Mouse (Mus musculus) heart, adult 11 months (tissue): ENCODE measurements around the gene Slc36a2.
"Not testable (repeated sequence)": the region's sequence is repeated elsewhere in the genome, so short reads cannot be mapped to it uniquely, and the experiment has no call there.

Experiments used
- DNase-seq: peaks from one replicate; pipeline ENCODE4 v3.0.0; 2022

The Slc36a2 gene

DNA sequence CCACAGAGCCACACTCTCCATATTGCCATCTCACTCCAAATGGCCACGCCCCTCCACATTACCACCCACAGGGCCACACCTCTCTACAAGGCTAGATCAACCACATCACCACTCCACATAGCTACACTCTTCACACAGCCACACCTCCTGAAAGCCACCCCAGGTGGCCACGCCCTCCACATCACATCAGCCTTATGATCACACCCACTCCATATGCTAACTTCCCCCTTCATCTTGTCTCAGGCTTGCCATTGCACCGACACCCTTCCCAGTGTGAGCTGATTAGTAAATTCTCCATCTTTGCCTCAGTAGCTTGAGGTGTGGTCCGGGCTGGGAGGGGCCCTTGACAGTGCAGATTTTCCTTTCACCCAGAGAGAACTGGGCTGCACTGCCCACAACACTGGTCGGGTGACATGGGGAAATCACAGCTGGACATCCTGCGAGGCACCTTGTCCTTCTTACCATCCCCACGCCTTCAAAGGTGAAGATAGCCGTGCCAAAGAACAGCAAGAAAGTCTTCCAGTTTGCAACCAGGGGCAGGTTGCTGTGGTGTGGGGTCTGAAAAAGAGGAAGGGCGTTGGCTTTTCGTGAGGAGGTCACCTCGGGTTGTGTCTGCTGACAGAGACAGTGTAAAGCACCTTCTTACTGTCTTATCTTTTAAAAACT, 53.7 kb downstream of the Slc36a2 start:
- no peak for DNase-seq

DNA sequence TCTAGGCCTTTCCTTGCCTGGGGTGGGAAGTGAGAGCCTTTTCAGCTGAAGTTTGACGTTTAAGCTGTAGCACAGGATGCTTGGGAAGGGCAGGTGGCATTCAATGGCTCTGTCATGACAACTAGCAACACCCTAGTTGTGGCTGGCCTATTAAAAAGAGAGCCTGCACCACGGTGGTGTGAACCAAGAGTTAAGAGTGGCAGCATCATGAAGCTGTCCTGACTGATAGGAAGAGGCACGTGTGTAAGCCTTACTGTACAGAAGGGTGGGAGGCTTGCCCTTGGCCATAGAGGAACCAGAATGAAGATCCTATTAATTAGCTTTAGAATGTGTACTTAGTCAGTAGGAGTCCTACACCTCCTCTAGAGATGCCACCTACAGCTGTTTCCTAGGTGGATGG, 56.5 kb downstream of the Slc36a2 start:
- no peak for DNase-seq

DNA sequence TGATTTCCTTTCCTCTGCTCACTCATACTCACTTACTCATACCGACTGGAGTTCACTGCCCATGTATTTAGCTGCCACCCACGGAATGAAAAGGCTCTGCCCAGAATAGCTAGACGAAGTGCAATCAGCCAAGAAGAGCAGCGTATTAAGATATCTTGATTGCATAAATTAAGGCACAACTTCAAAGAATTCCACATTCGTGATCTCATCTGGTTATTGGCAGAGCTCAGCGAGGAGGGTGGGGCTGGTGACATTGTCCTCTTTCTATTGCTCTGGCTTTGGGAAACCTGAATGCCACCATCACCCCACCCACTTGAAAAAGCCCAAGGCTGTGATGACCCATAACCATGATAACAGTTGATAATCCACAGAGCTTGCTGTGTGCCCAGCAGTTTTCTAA, 56.9 kb downstream of the Slc36a2 start:
- no peak for DNase-seq

DNA sequence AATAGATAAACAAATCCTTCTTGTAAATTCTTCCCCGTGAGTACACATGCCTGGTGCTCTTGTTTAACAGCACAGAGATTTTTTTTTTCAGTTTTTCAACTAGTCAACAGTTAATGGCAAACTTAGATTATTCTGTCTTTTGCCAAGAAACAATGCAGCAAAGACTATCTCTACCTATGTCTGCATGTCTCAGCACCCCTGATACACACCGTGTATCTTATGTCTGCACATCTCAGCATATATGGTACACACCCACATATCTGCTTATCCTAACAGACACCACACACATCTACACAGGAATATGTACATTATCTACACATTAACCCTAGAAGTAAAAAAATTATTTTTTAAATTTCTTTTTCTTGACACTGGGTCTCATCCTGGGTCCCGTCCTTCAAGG, 58.2 kb downstream of the Slc36a2 start:
- DNase-seq = no peak

DNA sequence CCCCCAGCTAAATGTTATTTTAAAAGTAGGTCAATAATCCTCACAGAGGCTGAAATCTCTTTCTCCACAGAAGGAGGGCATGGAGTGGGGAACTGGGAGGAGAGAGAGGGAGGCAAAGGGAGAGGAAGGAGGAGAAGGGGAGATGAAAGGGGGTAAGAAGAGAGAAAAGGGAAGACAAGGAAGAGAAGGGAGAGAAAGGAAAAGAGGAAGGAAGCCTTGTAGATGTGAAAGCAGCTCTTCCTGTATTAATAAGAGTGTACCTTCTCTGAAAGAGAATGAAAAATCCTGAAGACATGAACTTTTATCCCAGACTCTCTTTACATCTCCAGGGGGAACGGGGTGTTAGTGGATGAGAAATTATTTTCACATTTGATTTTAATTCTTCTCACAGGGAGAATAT, 63.4 kb downstream of the Slc36a2 start:
- DNase-seq = no peak

DNA sequence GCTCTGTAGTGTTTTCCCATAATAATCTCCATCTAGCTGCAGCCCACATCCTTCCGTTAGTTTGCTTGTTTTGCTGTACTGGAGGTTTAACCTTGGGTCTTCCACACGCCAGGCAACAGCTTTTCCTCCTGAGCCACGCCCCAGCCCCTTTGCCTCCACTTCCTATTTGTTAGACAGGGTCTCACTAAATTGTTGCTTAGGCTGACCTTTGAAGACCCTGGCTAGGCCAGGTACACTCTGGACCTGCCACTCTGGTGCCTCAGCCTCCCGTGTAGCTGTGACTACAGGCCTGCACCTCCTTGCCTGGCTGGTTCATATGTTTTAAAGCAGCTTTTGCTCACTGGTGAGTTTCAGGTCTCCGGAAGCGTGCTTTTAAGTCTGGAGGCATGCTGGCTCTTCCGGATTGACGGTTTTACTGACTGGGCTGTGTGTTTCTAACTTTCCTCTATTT, 64.0 kb downstream of the Slc36a2 start:
- peak; percentile 83 for DNase-seq

DNA sequence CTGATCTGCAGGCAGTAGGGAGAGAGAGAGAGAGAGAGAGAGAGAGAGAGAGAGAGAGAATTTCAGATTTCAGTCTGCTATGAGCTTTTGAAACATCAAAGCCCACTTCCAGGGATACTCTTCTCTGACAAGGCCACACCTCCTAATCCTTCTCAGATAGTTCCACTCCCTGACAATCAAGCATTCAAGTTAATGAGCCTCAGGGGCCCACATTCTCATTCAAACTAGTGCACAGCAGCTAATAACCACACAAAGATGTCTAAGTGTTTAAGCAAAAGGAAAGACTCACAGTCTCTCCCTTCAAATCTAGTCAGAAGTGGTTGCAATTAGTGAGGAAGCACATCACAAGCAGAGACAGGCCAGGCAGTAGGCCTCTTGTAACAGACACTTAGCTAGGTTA, 64.6 kb downstream of the Slc36a2 start:
- no peak for DNase-seq

DNA sequence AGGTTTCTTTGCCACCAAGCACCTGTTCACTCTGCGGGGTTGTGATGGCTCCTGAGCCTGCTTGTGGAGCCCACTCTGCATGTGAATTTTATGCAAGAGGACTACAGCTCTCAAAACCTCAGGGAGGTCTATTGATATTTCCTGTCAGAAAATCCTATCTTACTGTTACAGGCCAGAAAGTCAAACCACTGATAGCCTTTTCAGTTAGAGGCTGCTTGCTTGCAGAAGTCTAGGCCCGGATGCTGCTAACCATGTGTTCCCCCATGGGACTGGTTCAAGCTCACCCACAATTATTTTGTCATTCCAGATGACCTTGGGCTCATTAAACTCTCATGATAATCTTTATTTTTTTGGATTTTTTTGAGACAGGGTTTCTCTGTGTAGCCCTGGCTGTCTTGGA, 67.8 kb downstream of the Slc36a2 start:
- peak; percentile 68 for DNase-seq

DNA sequence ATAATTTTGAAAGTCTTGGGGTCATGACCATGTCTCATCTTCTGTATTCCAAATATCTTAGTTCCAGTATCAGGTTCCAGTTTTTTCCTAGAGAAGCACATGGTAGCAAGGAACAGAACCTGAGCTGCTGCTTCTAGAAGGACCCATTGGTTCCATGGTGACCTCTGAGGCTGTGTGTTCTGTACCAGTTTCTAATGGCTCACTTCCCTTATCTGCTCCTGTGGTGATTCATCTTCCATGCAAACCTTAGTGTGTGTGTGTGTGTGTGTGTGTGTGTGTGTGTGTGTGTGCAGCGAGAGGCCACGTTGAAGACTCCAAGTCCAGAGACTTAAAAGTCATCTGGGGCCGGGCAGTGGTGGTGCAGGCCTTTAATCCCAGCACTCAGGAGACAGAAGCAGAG, 68.9 kb downstream of the Slc36a2 start:
- peak; percentile 81 for DNase-seq

DNA sequence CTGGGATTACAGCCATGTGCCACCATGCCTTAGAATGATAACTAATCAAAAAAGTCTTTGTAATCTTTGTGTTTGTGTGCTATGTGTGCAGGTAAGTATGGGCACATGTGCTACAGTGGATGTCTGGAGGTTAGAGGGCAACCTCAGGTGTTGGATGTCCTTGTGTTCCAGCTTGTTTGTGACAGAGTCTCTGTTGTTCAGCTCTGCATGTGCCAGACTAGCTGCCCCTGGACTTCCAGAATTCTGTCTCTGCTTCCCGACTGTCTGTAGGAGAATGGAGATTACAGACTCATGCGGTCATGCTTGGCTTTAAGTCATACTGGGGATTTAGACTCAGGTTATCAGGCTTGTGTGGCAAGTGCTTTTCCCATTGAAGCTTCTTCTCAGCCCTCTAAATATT, 70.6 kb downstream of the Slc36a2 start:
- DNase-seq = peak; percentile 68

DNA sequence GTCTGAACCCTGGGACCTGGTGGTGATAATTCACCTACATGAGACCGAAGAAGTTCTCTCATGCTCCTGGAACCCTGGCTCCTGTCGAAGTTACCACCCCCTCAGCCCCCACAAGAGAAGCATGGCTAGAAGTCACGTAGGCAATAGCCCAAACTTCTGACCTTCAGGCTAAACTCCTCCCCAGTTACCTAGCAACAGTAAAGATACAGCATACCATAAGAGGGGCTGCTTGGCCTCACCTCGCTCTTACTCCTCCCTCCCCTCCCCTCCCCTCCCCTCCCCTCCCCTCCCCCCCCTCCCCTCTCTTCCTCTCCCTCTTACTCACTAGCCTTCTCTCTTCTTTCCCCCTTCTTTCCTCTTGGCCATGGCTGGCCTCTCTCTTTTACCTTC, 71.0 kb downstream of the Slc36a2 start:
- DNase-seq = not testable (repeated sequence)

DNA sequence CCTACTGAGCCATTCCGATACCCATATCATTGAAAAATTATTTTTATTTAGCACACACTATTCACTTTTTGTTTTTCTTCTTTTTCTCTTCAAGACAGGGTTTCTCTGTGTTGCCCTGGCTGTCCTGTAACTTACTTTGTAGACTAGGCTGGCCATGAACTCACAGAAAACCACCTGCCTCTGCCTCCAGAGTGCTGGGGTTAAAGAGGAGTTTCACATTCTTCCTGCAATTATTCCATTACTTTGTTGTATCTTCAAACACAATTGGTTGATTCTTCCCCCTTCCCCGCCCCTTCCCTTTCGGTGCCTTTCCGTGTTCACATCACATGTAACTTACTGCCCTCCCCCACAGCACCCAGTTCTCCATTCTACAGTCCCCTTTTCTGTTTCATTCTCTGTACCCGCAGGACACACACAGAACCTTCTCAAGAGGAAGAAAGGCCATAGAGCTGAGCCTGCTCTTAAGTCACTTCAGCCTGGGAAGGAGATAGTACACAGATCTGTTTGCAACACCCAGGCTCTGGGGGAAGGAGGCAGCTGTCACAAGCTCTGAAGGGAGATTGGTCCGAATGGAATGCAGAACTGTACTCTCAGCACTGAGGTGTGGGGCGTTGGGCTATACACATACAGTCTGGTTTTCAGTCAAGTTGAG, 71.5 kb downstream of the Slc36a2 start:
- peak; percentile 96 for DNase-seq

DNA sequence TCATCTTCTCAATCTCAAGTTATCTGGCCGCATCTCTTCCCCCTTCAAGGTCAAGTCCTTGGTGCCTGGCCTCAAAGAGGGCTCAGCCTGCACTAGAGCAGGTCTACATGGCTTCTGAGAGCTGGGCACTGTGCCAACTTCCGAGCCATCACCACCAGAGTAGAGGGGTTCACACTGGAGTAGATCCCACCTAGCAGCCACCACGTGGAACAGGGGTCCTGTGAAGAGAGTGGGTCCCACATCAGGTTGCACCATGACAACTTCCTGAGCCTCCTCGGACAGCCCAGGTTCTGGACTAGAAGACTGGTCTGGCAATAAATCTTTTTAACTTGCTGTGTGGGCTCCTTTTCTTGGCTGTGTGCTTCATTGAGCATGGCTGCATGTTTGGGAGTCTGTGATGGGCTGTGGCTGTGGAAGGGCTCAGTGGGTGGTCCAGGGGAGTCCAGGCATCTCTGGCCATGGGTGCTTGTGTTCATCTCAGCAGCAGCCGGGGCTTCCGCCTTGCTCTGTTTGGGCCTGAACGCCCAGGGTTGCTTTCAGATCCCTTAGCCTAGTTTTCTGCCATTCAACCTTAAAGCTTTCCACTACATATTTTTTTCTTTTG, 74.2 kb downstream of the Slc36a2 start:
- no peak for DNase-seq

DNA sequence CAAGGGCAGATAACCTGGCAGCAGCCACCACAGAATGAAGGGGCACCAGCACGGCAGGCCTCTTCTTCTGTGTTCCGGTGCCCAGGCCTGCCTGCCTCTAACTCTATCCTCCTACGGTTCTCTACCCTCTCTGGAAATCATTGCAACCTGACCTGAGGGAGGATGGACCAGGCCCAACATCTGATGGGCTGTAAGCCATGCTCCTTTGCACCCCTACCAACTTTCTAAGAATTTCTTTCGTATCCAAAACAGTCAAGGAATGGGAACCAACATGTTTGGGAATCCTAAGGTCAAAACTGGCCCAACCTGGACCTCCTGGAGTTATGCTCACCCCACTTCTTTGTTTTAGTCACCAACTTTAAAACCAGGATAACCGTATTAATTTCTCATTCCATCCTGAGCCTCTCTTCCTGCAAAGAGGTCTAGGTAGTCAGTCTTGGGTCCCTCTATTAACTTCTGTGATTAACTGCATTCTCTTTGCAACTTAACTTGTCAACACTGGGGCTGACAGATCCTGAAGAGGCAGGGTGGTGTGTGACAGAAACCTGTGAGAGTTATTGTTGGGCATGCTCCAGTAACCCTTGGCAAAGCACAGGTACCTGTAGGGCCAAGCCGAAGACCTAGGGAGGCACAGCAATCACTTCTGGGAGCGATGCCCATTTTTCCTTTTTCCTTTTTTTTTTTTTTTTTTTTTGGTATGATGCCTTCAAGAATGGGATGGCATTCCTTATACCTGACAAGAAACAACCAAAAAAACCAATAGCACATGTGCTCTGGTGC, 75.2 kb downstream of the Slc36a2 start:
- DNase-seq = peak; percentile 68
